Comparison of ENCODE assay signal across 10 mouse cellular contexts in the genomic region with DNA sequence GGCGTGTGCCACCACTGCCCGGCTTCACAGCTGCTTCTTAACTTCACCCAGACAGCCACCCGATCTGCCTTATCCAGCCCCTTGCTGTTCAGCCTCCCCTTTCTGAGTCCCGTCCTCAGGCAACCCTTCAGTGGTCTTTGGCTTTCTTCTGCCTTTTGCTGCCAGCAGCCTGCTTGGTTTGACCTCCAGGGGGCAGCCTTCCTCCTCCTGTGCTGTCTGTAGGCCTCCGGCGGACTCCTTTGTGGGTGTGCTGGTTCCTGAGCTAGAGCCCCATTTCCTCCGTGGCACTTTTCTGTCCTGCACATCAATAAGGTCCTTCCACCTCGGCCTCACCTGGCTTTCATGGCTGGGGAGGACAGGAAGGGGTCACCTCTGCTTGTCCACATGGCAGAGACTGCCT. TPM values are rescaled to one million over a fixed set of nuclear protein-coding genes. Genes with fewer than 3 reads are reported as not detected.
DNase-seq lines count a peak whose midpoint lies in the region; ATAC-seq and TF ChIP-seq lines count a peak whose summit lies in the region.
"Had no signal": no experiment of that assay in that cellular context is flagged by ENCODE, and none has a peak within 500 bp of the region (broad histone marks: within the 10 kb centered on the region; RNA-seq: fewer than 3 reads in every experiment).

No protein-coding gene starts in this region.

- ATAC-seq in heart, embryonic 12.5 days (ENCODE audit: insufficient number of reproducible peaks, low FRiP score) = no peak

- H3K4me2 ChIP-seq in heart, embryonic 12.5 days = no peak overlapping the region

- no peak for DNase-seq in heart, embryonic 10.5 days (ENCODE audit: low spot score)
- peak in 1 of 2 experiments; percentile 10 for DNase-seq in spleen, adult 2 months (ENCODE audit: low read depth in 1 of 2, low spot score in 2 of 2)
- DNase-seq in spleen, postnatal 14 days (ENCODE audit: low spot score in 2 of 2) = no peak
- DNase-seq in induced T-regulatory cell, adult 2 months (ENCODE audit: low read depth) = peak; percentile 33
- DNase-seq in thymus, postnatal 14 days = peak; percentile 42
- no peak for DNase-seq in T-cell, adult 2 months (ENCODE audit: low spot score)
- DNase-seq in cerebellum, postnatal 36 days = no peak

- peaks cover 53% of the 10 kb centered on the region for H3K4me1 ChIP-seq in heart, embryonic 10.5 days
- peaks cover 40% of the 10 kb centered on the region for H3K4me1 ChIP-seq in heart, embryonic 12.5 days (replicated peaks)
- H3K4me1 ChIP-seq in spleen, adult 2 months (ENCODE audit: control insufficient read depth, insufficient read depth, insufficient read length) = no peaks in the 10 kb centered on the region

- H3K27ac ChIP-seq in heart, embryonic 10.5 days = peak overlapping the region; percentile 56; the same call in 1 of the 2 replicates
- no peak overlapping the region for H3K27ac ChIP-seq in heart, embryonic 12.5 days (ENCODE audit: poor library complexity, severe bottlenecking)
- H3K27ac ChIP-seq in spleen, adult 2 months (ENCODE audit: insufficient read depth, low read length) = no peak overlapping the region

- no peak overlapping the region for H3K4me3 ChIP-seq in heart, embryonic 10.5 days
- H3K4me3 ChIP-seq in heart, embryonic 12.5 days = no peak overlapping the region
- no peak overlapping the region for H3K4me3 ChIP-seq in spleen, adult 2 months (ENCODE audit: extremely low read depth, insufficient read depth, insufficient read length)
- H3K4me3 ChIP-seq: erythroblast, embryonic 14.5 days had no signal

- WGBS in heart, embryonic 10.5 days = 49% methylated on average over 8 of the region's 8 CpGs
- 61% methylated on average over 8 of the region's 8 CpGs for WGBS in heart, embryonic 12.5 days
- 73% methylated on average over 8 of the region's 8 CpGs for WGBS in spleen, adult 2 months

- TF ChIP-seq POLR2A in spleen, adult 2 months (IDR thresholded peaks at IDR 0.05; ENCODE audit: low read depth, low read length) = no peak

- no peaks in the 10 kb centered on the region for H3K9me3 ChIP-seq in heart, embryonic 10.5 days
- 0 out of 2 replicates have a peak, but pooled peaks cover 3% of the 10 kb centered on the region for H3K9me3 ChIP-seq in heart, embryonic 12.5 days (replicated peaks)

- H3K36me3 ChIP-seq in heart, embryonic 10.5 days = no peaks in the 10 kb centered on the region
- no peaks in the 10 kb centered on the region for H3K36me3 ChIP-seq in heart, embryonic 12.5 days
- H3K36me3 ChIP-seq in spleen, adult 2 months (ENCODE audit: control insufficient read depth, insufficient read depth, low read length) = no peaks in the 10 kb centered on the region

- H3K9ac ChIP-seq in heart, embryonic 12.5 days = no peak overlapping the region

- TF ChIP-seq CTCF in spleen, adult 2 months (IDR thresholded peaks at IDR 0.05; ENCODE audit: extremely low read depth, insufficient read depth, insufficient read length, insufficient replicate concordance) = peak; percentile 30; the same call in 1 of the 2 replicates

- 0 out of 2 replicates have a peak, but pooled peaks cover 5% of the 10 kb centered on the region for H3K27me3 ChIP-seq in heart, embryonic 10.5 days (ENCODE audit: insufficient read depth, poor library complexity, severe bottlenecking)
- no peaks in the 10 kb centered on the region for H3K27me3 ChIP-seq in heart, embryonic 12.5 days (replicated peaks)
- no peaks in the 10 kb centered on the region for H3K27me3 ChIP-seq in spleen, adult 2 months (ENCODE audit: control insufficient read depth, insufficient read depth, low read length)

RNA-seq across cellular contexts. Expression of gene Togaram2, which starts 20.7 kb away (rescaled TPM):
- polyA plus RNA-seq in heart, embryonic 10.5 days (2016; fragmentation: Nextera tagmentation; extraction: Ambion mirVana) = 1.9 and 3.6 TPM in 2 replicates
- 2.7 and 2.9 TPM in 2 replicates for polyA plus RNA-seq in heart, embryonic 12.5 days (2016; fragmentation: Nextera tagmentation; extraction: Ambion mirVana)
- polyA plus RNA-seq in spleen, adult 2 months (2012; rRNA removed) = 0.04 and 0.09 TPM in 2 replicates
- polyA plus RNA-seq: erythroblast, embryonic 14.5 days; neural tube, embryonic 11.5 days had no signal

RNA-seq across cellular contexts. Expression of gene Pcare, which starts 58.9 kb away (rescaled TPM):
- 0.03 TPM in 1 of 2 replicates, not detected in the other for polyA plus RNA-seq in heart, embryonic 10.5 days (2016; fragmentation: Nextera tagmentation; extraction: Ambion mirVana)
- polyA plus RNA-seq in heart, embryonic 12.5 days (2016; fragmentation: Nextera tagmentation; extraction: Ambion mirVana) = not detected in 2 replicates
- not detected in 2 replicates for polyA plus RNA-seq in spleen, adult 2 months (2012; rRNA removed)
- polyA plus RNA-seq: erythroblast, embryonic 14.5 days; neural tube, embryonic 11.5 days had no signal

Comparison
In these comparisons a context has a peak if more than half of its experiments do, and no peak if none do; other contexts are left out.
1. DNase-seq: peak in induced T-regulatory cell, adult 2 months (single experiment) and thymus, postnatal 14 days (single experiment); none in heart, embryonic 10.5 days (single experiment), spleen, postnatal 14 days (0 of 2), T-cell, adult 2 months (single experiment) and cerebellum, postnatal 36 days (0 of 2).